Mouse (Mus musculus) adrenal gland, postnatal 36 days (tissue): Measurements from ENCODE around the gene Ercc4. TPM values are rescaled to one million over a fixed set of nuclear protein-coding genes. Genes with fewer than 3 reads are reported as not detected.
"Not testable (repeated sequence)": the region's sequence is repeated elsewhere in the genome, so short reads cannot be mapped to it uniquely, and the experiment has no call there.

ENCODE experiments used
- DNase-seq, 2 experiments: peaks; one replicate each; pipeline ENCODE4 v3.0.0; 2021; ENCODE audit warnings: mixed read lengths in 1 of 2
- long read RNA-seq, 2 experiments: library from polyadenylated mRNA; stranded (forward); transcript quantifications; one replicate each; pipeline ENCODE4 v2.0.0; 2021; ENCODE audit warnings: borderline sequencing depth in 2 of 2
- total RNA-seq, 2 experiments: library from RNA; stranded (reverse); gene quantifications; 2 replicates each; pipeline ENCODE4 v1.2.3; 2021

The Ercc4 gene
- total RNA-seq, result 10 to 100 TPM; 15.1 to 16.3 TPM
- long read RNA-seq, experiment 1, transcript Ercc4-201 (11 exons, 3,480 nt), result major isoform, 12 of 13 reads
- long read RNA-seq, experiment 1, partial matches to known transcripts, result 0 of 13 reads
- long read RNA-seq, experiment 1, other reads (novel, unspliced or antisense), result 1 of 13 reads
- long read RNA-seq, experiment 2, partial matches to known transcripts, result 0 of 3 reads
- long read RNA-seq, experiment 2, other reads (novel, unspliced or antisense), result 1 of 3 reads

GRCm38 (mm10) chr16:13109156-13109989, at the start of gene Ercc4:
Ercc4 (plus strand) TSS chr16:13109684.
- DNase-seq, result peak; percentile 98

GRCm38 (mm10) chr16:13061113-13061512, 48.4 kb upstream of the Ercc4 start:
- no peak for DNase-seq

GRCm38 (mm10) chr16:13074176-13074575, 35.3 kb upstream of the Ercc4 start:
- DNase-seq, result no peak

DNA sequence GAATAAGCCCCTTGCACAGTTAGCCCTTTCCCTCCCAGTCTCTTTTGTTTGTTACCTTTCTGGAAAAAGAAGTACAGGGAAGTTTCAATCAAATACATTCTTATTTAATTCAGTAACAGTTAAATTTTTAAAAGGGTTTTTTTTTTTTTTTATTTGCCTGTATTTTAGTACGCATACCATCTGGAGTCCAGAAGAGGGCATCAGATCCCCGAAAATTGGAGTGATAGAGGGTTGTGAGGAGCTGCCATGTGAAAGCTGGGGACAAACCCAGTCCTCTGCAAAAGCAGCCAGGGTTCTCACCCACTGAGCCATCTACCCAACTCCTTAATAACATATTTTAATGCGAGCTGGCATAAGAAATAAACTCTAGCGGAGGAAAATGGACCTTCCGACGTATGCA, 29.3 kb upstream of the Ercc4 start:
- no peak for DNase-seq

DNA sequence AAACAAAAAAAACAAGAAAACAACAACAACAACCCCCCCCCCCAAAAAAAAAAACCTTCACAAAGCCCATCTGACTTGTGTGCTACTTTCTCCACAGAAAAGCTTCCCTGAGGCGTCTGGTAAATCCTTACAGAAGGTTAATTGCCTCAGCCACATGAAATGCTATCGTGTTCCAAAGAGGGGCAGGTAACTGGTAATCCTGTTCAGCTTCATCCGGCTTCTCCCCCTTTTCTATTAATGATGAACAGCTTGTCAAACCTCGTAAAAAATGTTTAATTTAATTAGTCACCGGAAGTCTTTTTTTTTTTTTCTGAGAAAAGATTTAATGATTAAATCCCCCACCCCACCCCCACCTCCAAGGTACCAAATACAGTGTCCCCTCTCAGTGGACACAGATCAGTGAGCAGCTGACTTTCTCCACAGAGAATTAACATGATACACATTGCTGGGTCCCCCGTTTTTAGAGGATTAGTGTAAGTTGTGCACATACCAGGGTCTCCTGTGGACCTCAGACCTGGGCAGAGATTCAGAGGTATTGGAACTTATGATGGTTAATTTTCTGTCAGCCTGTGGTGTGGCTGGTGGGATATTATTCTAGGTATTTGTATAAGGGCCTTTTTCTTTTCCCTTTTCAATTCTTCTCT, 26.2 kb upstream of the Ercc4 start:
- DNase-seq, result no peak

GRCm38 (mm10) chr16:13108356-13108755, 1.1 kb upstream of the Ercc4 start:
- DNase-seq, result no peak

- no peak for DNase-seq
Observed at GRCm38 (mm10) chr16:13109990-13110595, 609 bp downstream of the Ercc4 start.

GRCm38 (mm10) chr16:13114821-13115220, 5.3 kb downstream of the Ercc4 start:
- DNase-seq, result no peak

DNA sequence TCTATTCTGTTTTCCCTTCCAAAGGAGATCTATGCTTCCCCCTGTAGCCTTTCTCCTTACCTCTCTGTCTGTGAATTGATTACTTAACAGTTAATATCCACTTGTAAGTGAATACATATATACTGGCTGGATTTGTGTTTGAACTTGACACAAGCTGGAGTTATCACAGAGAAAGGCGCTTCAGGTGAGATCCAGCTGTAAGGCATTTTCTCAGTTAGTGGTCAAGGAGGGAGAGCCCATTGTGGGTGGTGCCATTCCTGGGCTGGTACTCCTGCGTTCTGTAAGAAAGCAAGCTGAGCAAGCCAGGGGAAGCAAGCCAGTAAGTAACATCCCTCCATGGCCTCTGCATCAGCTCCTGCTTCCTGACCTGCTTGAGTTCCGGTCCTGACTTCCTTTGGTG, 6.0 kb downstream of the Ercc4 start:
- DNase-seq, result not testable (repeated sequence)

GRCm38 (mm10) chr16:13117299-13117966, 7.9 kb downstream of the Ercc4 start:
- peak; percentile 10 to 34 for DNase-seq

- DNase-seq, result no peak
Observed at GRCm38 (mm10) chr16:13117967-13118430, 8.5 kb downstream of the Ercc4 start.

DNA sequence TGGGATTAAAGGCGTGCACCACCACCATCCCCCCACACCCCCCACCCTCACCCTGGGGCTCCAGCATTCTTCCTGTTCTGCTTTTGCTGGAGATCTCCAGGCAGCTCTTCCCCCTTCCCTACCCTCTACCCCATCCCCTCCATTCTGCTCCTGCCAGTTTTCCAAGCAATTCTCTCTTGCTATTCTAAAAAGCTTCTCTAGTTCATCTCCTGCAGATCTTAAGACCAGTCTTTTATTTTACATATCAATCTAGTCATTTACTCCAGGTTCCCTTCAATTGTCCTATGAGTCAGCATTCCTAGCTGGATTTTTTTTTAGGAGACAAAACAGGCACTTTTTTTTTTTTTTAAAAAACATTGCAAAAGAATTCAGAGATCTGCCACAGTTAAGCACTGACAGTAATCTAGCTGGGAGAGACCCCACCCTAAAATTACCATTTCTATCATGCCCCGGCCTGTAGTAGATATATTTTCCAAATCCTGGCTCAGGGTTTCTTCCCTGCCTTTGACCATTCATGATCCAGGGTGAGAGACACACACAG, 9.3 kb downstream of the Ercc4 start:
- no peak for DNase-seq

DNA sequence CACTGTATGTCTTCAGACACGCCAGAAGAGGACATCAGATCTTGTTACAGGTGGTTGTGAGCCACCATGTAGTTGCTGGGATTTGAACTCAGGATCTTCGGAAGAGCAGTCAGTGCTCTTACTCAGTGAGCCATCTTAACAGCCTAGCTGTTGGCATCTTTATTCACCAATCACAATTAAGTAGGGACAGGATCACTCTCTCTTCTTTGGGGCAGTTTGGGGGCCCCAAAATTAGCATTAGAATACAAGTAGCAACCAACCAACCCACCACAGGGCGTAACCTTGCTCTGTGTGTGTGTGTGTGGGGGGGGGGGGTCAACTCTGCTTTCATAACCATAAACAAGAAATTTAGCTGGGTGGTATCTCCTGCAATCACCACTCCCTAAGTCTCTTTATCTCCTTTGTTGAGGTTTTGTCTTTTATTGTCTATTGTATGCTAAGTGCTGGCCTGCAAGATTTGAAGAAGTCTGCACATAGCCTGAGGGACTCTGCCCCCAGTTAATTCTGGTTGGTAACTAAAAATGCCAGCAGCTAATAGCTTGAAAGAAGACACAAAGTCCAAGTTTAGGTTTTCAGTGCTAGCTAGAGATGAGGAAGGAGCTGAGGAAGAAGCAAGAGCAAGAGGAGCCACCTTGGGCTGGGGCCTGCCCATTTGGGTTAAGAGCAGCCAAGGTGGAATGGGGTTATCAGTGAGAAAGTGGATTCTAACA, 10.3 kb downstream of the Ercc4 start:
- DNase-seq, result no peak

- no peak for DNase-seq
Observed at GRCm38 (mm10) chr16:13125357-13125756, 15.9 kb downstream of the Ercc4 start.

- no peak for DNase-seq
Observed at GRCm38 (mm10) chr16:13127566-13127965, 18.1 kb downstream of the Ercc4 start.

GRCm38 (mm10) chr16:13130412-13130811, 20.9 kb downstream of the Ercc4 start:
- peak; percentile 20 to 48 for DNase-seq

DNA sequence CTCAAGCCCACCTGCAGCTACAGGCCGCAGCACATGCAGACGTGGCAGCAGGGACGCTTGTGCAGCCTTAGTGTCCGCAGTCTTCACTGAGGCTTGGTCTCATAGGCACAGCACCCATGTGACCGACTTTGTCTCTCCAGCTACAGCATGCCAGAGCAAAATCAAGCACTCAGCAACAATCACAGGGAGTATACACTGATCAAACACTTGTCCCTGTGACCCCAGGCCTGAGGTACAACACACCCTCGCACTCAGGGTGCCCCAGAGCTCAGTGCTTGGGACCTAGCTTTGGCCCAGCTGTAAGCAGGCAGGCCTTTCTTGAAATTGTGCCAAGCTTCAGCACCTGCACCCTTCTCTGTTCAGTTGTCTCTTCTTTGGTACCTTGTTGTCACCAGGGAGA, 31.7 kb downstream of the Ercc4 start:
- DNase-seq, result no peak

DNA sequence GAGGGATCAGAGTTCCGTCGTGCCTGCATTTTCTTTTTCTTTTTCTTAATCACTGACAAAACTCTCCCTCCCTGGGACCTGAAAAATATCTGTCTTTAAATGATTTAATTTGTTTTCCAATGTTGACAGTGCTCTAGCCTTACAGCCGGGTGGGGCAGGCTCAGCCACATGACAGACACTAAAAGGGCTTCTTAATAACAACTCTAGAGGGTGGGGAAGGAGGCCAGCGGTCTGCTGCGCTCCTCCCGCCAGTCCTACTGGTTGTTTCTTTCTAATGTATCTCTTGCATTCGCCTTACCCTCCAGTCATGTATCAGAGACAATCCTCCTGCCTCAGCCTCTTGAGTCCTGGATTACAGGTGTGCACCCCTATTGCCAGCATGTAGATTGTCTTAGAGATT, 34.4 kb downstream of the Ercc4 start:
- no peak for DNase-seq

- DNase-seq, result peak; percentile 39 to 52
Observed at GRCm38 (mm10) chr16:13144682-13145410, 35.4 kb downstream of the Ercc4 start.

DNA sequence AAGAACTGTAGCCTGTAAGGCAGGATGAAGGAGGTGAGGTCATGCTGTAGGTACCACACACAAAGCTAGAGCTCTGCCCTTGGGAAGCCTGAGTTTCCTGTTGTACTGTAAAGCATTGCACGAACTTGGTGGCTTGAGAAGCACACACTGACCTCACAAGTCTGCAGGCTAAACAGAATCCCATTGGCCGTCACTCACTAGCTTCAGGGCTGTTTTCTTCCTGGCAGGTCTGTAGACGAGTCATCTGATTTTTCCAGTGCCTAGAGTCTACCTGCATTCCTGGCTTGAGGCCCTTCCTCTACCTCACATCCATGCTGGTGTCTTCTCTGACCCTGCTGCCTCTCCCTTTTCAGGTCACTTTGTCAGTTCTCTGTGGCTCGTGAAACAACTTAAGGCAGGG, 36.7 kb downstream of the Ercc4 start:
- DNase-seq, result no peak
